Mouse (Mus musculus) urinary bladder, postnatal 10 days (tissue): ENCODE results near the gene Rara.

Experiments
- DNase-seq: peaks from one replicate; pipeline ENCODE4 v3.0.0; 2022; ENCODE audit warnings: low spot score

Gene Rara

GRCm38 (mm10) chr11:98937914-98938694 is 10.5 kb downstream of the Rara start:
- DNase-seq, result no peak

GRCm38 (mm10) chr11:98938701-98939083 is 11.1 kb downstream of the Rara start:
- DNase-seq, result no peak

- DNase-seq, result no peak
Measured at GRCm38 (mm10) chr11:98939084-98939952, 11.7 kb downstream of the Rara start.

- DNase-seq, result no peak
Measured at GRCm38 (mm10) chr11:98939953-98940641, 12.5 kb downstream of the Rara start.

- DNase-seq, result no peak
Measured at GRCm38 (mm10) chr11:98940776-98941175, 13.2 kb downstream of the Rara start.

GRCm38 (mm10) chr11:98941341-98941825 is 13.8 kb downstream of the Rara start:
- no peak for DNase-seq

- DNase-seq, result no peak
Measured at GRCm38 (mm10) chr11:98941826-98942550, 14.4 kb downstream of the Rara start.

GRCm38 (mm10) chr11:98942555-98942922 is 14.9 kb downstream of the Rara start:
- no peak for DNase-seq

GRCm38 (mm10) chr11:98942923-98943641 is 15.5 kb downstream of the Rara start:
- no peak for DNase-seq

- no peak for DNase-seq
Measured at GRCm38 (mm10) chr11:98943741-98944461, 16.3 kb downstream of the Rara start.

- no peak for DNase-seq
Measured at GRCm38 (mm10) chr11:98944897-98945604, 17.4 kb downstream of the Rara start.

GRCm38 (mm10) chr11:98945605-98945977 is 18.0 kb downstream of the Rara start:
- no peak for DNase-seq

GRCm38 (mm10) chr11:98947969-98948569 is 20.5 kb downstream of the Rara start:
- no peak for DNase-seq

- DNase-seq, result no peak
Measured at GRCm38 (mm10) chr11:98949242-98949957, 21.8 kb downstream of the Rara start.

GRCm38 (mm10) chr11:98949958-98950460 is 22.4 kb downstream of the Rara start:
- DNase-seq, result no peak

- DNase-seq, result no peak
Measured at GRCm38 (mm10) chr11:98950484-98950883, 22.9 kb downstream of the Rara start.

- DNase-seq, result peak; percentile 51
Measured at GRCm38 (mm10) chr11:98951026-98951906, 23.6 kb downstream of the Rara start.
